Mouse (Mus musculus) testis, adult 2 months (tissue): ENCODE results near the gene Gm20498.

Experiments used
- CTCF ChIP-seq: fragments of 200-500 bp; IDR thresholded peaks from 2 replicates; pipeline ENCODE4 v1.5.1; 2012; ENCODE audit warnings: low read depth, mild to moderate bottlenecking, inconsistent platforms, low read length, moderate library complexity; ENCODE audit not compliant: control insufficient read depth, insufficient read depth, insufficient replicate concordance
- POLR2A ChIP-seq: fragments of 200-500 bp; IDR thresholded peaks from 2 replicates; pipeline ENCODE4 v1.6.1; 2012; ENCODE audit warnings: low read depth, mild to moderate bottlenecking, inconsistent platforms, low read length, moderate library complexity; ENCODE audit not compliant: control insufficient read depth

GRCm38 (mm10) chr12:81421846-81422245, 110.9 kb downstream of the Gm20498 start, which contains the start of gene Adam4:
- TF ChIP-seq POLR2A (no peak), CTCF (no peak)
